Mouse (Mus musculus): ENCODE measurements around the gene Pnpla8.

Gene Pnpla8

DNA sequence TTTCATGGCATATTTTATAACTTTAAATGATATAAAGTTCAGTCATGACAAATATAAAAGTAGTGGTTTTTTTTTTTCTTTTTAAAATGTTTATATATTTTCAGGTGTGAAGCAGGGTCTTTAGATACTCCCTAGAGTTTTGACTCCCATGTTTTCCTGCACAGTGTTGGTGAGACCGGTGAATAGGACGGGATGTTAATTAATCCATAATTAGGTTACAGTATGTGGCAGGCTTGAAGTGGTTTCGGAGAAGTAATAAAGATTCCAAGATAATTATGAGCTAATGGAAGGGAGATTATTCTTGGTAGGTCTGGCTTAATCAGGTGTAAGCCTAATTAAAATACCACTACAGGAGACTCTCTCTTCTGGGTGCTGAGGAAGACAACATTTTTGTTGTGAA is 125.0 kb downstream of the Pnpla8 start:
- DNase-seq (ENCODE audit: low spot score in 2 of 2): no peak

DNA sequence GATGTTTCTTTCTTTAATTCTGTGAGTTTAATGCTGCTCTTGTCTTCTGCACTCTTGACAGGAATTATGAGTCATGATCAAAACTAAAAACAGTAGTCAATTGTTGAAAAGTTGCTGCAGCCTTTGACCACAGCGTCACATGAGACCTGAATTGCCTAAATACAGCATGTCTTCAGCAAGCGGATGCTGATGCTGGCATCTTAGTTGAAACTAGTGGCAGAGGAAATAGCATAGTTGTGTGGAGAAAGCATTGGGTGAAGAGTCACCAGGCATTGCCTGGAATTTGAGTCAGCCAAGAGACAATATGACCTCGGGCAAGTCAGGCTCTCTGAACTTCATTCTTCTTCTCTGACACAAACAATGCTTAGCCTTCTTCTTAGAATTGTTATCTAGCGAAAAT is 133.9 kb downstream of the Pnpla8 start:
- DNase-seq (ENCODE audit: low spot score in 2 of 2): no peak

DNA sequence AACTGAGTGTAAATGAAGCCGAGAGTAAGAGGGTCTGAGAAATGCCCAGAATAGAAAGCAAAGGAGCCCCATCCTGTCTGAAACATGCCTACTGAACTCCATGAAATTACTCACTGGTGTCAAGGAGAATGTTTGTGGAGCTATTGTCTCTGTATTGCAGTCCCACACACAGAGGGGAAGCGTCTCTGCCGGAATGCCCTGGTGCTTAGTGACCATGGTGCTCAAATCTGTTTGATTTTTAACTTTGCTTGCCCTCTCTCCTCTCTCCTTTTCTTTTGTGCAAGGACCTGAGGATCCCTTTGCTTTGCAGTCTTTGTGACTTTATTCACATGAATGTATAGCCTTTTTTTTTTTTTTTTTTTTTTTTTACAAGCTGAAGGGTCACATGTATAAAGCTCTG is 136.3 kb downstream of the Pnpla8 start:
- DNase-seq (ENCODE audit: low spot score in 2 of 2): no peak

GRCm38 (mm10) chr12:44357881-44358280 is 136.7 kb downstream of the Pnpla8 start:
- no peak for DNase-seq (ENCODE audit: low spot score in 2 of 2)

DNA sequence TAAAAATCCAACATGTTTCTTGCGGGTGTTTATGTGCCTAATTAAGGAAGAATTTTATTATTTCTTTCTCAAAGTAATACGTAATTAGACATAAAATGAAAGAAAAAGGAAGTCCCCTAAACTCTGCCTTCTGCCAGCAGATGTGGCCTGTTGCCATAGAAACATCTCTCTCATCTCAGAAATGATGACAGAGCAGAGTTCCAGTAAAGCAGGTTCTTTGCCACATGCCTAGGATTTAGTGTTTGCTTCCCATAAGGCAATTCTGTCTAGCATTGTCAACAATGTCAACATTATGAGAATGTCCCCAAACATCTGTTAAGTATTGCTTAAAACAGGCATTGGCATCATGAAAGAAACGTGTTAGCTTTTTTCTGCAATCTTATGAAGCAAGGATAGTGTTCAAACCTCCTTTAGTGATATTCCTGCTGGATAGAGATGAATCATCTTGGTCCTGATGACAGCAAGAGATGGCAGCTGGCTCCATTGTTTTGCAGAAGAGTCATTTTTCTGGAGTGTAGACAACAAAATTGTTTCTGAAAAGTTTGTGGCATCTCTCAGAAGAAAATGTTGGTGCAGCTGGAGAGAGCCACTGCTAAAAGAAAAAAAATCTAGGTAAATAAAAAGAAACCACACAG is 150.0 kb downstream of the Pnpla8 start:
- DNase-seq (ENCODE audit: low spot score in 2 of 2): no peak

Data from frontal cortex, postnatal 25 days (tissue).